10 mouse cellular contexts compared by ENCODE assay signal in genomic region chrX:107297861-107298260, GRCm38 (mm10). TPM values are rescaled to one million over a fixed set of nuclear protein-coding genes. Genes with fewer than 3 reads are reported as not detected.
"Had no signal": no experiment of that assay in that cellular context is flagged by ENCODE, and none has a peak within 500 bp of the region (broad histone marks: within the 10 kb centered on the region; RNA-seq: fewer than 3 reads in every experiment).

No protein-coding gene starts in this region.

RNA-seq across cellular contexts. Expression of gene Gpr174, which starts 42.2 kb away (rescaled TPM):
- total RNA-seq: hindbrain, postnatal 0 days; layer of hippocampus, adult 18-20 months; layer of hippocampus, adult 2 months; layer of hippocampus, adult 8-10 months; layer of hippocampus, postnatal 10 days; layer of hippocampus, postnatal 14 days; layer of hippocampus, postnatal 25 days; layer of hippocampus, postnatal 36 days; left cerebral cortex, adult 18-20 months; left cerebral cortex, adult 2 months had no signal
